Mouse (Mus musculus) CD4-positive, CD25-positive, alpha-beta regulatory T cell (primary cell): ENCODE results near the gene Irgq. TPM values are rescaled to one million over a fixed set of nuclear protein-coding genes. Genes with fewer than 3 reads are reported as not detected.

Experiments
- polyA plus RNA-seq: library from polyadenylated mRNA; unstranded; fragments of 100-300 nt; shearing (Covaris generic); gene quantifications from one replicate; pipeline ENCODE4 v1.2.1, GENCODE M21; 2017

Gene Irgq
- polyA plus RNA-seq = 4.8 TPM

DNA sequence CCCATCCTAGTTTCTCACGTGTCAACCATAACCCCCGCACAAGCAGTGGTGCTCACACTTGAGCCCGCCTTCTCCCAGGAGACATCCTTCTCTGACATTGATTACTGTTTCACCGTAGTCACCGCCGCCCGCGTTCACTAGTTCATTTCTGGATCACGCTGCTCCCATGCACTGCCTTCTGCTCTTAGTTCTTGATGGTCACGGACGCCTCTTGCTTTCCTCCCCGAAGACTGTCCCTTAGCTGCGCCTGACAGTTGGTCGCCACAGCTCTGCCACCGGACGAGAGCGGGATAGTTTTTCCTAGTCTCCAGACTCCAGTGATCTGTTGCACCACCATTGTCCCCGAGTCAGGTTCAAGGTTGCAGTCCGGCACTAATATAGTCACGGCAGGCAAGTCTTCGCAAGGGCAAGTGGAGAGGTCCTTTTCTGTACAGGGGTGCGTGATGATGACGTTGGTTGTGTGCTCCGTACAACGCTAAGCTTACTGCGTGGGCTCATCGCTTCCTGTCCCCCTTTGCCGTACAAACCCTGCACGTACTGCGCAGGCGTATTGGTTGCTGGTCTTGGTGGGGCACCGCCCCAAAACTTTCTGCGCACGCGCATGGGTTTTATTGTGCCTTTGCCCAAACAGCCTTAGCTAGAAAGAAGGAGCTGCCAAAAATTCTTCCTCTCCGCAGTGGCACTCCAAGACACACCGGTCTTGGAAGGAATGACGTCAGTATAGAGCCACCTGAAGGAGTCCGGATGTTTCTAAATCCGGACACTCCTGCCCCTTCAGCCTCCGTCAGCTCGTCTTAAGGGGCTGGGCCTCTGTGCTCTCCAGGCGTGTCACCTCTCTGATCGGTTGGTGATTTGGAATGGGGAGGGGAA is at the start of gene Irgq:
Irgq (plus strand) TSS at position 628 of the 870 bp plus-strand sequence.

DNA sequence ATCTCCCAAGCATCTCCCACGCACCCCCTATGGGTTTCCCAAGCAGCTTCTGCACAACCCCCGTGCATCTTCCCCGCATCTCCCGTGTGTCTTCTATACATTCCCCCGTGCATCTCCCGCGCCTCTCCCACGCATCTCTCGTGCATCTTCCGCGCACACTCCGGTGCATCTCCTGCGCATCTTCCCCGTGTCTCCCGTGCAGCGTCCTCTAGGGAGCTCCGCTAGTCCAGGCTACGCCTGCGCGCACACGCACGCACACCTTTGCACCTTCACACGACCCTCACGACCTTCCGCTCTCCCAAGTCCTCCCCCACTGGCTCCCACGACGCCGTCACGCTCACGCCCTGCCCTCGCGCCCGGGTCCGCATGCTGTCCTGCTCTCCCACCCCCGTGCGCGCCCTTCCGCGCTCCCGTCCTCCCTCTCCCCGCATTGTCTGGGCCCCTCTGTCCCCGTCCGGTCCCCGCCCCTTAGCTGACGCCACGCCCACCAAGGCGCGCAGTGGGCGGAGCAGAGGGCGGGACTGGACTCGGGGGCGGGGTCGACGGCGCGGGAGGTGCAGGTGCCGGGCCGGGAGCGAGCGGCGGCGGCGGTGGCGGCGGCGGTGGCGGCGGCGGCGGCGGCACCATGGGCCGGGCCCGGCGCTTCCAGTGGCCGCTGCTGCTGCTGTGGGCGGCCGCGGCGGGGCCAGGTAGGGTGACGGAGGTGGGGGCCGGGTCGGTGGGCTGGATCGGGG is 48.8 kb upstream of the Irgq start, which contains the start of gene Cadm4:
Cadm4 (plus strand) TSS at position 550 of the 734 bp plus-strand sequence.

DNA sequence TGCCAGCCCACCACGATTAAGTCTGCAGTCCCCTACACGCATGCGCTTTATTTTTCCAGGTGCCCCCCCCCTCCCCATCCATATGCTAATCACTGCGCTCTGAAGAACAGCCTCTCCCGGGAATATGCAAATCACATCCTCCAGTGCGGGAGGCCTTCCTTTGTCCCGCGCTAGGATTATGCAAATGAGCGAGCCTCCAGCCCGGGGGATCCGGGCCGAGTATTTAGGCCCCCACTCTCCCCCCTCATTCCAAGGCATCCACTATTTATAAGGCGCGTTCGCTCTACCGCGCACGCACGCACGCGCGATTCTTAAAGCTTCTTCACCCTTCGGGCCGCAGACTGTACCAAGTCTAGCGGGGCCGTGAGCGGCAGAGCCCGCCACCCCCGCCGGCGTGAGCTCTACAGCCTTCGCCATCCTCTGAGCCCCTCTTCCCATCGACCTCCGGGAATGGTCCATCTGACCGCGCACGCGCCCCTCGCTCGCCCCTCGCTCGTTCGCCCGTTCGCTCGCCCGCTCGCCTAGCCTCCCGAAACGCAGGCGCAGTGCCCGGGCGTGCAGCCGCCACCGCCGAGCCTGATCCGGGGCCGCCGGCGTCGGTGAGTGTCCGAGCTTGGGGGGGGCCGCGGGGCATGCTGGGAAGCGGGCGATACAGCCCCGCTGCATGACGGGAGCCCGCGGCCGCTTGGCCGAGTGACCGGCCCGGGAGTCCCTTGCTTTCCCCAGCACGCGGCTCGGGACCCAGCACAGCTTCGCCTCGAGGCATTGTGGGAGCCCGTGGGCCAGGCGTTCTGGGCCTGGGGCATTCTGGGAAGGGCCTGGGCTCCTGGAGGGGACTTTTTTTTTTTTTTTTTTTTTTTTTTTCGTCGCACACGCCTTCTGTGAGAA is 23.4 kb upstream of the Irgq start, which contains the start of gene Zfp428:
Zfp428 (plus strand) TSS at position 169 of the 888 bp plus-strand sequence.

DNA sequence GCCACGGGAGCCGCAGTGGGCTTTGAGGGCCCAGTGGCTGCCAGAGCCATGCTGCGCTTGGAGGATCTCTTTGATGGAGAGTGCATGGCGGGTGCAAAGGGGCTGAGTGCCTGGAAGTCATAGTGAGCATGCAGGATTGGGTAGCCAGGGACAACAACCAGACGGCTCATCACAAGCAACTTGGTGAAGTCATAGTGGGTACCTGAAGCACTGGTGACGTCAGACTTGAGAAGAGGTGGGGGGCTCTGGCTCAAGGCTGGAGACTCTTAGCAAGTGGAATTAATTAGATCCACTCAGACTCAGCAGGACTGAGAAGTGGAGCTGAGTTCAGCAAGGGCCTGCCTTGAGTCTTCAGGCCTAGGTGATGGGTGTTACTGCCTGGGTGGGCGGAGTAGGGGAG is 18.1 kb upstream of the Irgq start, which contains the start of gene AC161166.1:
AC161166.1 (minus strand) TSS at position 101 of the 400 bp plus-strand sequence.

DNA sequence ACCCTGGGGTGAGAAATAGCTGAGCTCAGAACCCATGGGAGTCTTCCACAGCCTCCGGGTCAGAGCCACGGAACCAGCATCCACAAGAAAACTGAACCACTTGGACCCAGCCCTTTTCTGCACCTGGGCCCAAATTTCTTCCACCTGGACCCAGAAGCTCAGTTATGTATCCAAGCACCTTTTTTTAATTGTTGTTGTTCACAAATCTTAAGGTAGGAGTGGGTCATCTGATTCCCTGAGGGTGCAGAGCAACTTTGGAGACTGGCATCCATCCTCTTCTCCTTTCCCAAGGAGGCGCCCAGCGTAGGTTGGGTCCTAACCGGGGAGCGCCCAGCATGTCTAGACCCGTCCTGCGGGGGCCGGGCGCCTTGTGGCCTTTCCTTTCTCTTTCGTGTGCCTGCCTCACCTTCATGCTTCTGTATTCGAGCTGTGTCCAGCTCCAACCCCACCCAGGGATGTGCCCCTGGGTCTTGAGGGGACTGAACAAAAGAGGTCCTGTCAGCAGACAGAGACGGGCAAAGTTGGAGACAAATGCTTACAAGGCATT is 15.7 kb downstream of the Irgq start, which contains the start of the genes Pinlyp and Xrcc1:
Pinlyp (minus strand) TSS at position 51 of the 547 bp plus-strand sequence.
Xrcc1 (plus strand) TSS at position 222 of the 547 bp plus-strand sequence.

DNA sequence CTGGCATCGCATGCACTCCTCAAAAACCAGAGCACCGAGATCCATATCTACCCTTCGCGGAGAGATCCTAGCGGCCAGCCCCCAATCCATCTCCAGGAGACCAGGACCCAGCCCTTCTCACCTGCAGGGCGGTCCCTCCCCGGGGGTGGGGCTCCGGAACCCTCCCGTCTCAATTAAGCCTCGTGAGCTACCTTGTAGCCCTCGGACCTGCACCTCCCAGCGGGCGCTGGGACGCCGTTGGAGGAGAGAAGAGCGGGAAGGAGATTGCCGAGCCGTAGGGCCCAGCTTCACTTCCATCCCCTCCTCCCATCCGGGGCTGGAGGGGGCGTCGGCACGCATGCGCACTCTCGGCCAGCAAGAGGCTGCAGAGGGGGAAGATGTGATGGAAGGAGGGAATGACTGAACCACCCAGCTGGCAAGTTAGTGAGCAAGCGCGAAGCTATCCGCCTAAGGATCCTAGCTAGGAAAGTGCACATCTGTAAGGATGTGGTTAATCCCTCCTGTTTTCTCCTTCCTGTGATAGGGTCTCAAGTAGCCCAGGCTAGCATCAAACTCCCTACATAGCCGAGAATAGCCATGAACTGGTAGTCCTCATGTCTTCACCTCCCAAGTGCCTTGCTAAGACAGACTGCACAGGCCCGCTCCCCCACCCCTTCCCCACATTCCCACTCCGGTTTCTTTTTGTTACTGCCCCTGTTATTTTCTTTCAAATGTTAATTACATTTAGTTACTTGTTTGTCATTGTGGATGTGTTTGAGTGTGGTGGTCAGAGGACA is 57.0 kb downstream of the Irgq start, which contains the start of the genes Ethe1 and Zfp575:
Ethe1 (plus strand) TSS at position 214 of the 776 bp plus-strand sequence.
Zfp575 (minus strand) TSS at position 312 of the 776 bp plus-strand sequence.

Other genes starting within 250 kb of the Irgq start
- 20.5 TPM for gene Zfp61, start 229.5 kb upstream of the Irgq start, polyA plus RNA-seq
- gene Zfp94, start 214.0 kb upstream of the Irgq start, polyA plus RNA-seq = 12.3 TPM
- gene Tescl, start 196.8 kb upstream of the Irgq start, polyA plus RNA-seq = not detected
- not detected for gene Lypd5, start 181.5 kb upstream of the Irgq start, polyA plus RNA-seq
- 397 TPM for gene Kcnn4, start 160.4 kb upstream of the Irgq start, polyA plus RNA-seq
- 66.6 TPM for gene Smg9, start 131.1 kb upstream of the Irgq start, polyA plus RNA-seq
- 0.41 TPM for gene Irgc1, start 78.4 kb upstream of the Irgq start, polyA plus RNA-seq
- 1.7 TPM for gene Plaur, start 68.2 kb upstream of the Irgq start, polyA plus RNA-seq
- gene Cadm4, start 48.7 kb upstream of the Irgq start, polyA plus RNA-seq = not detected
- 2.2 TPM for gene Zfp428, start 23.7 kb upstream of the Irgq start, polyA plus RNA-seq
- not detected for gene AC161166.1, start 18.2 kb upstream of the Irgq start, polyA plus RNA-seq
- gene Pinlyp, start 15.4 kb downstream of the Irgq start, polyA plus RNA-seq = not detected
- gene Xrcc1, start 15.6 kb downstream of the Irgq start, polyA plus RNA-seq = 75.0 TPM
- 19.1 TPM for gene Ethe1, start 56.9 kb downstream of the Irgq start, polyA plus RNA-seq
- gene Zfp575, start 57.0 kb downstream of the Irgq start, polyA plus RNA-seq = 0.47 TPM
- 1.3 TPM for gene Phldb3, start 80.1 kb downstream of the Irgq start, polyA plus RNA-seq
- not detected for gene Lypd3, start 105.9 kb downstream of the Irgq start, polyA plus RNA-seq
- not detected for gene Tex101, start 146.0 kb downstream of the Irgq start, polyA plus RNA-seq
- not detected for gene BC049730, start 178.6 kb downstream of the Irgq start, polyA plus RNA-seq
- gene Gm4763, start 196.2 kb downstream of the Irgq start, polyA plus RNA-seq = not detected
- gene Cd177, start 229.6 kb downstream of the Irgq start, polyA plus RNA-seq = 0.53 TPM
- gene Ceacam10, start 246.5 kb downstream of the Irgq start, polyA plus RNA-seq = not detected